Mouse (Mus musculus): ENCODE results near the gene Adamts6. TPM values are rescaled to one million over a fixed set of nuclear protein-coding genes. Genes with fewer than 3 reads are reported as not detected.

Gene Adamts6
- total and polyA plus RNA-seq, 3 experiments, result 0.03 to 0.08 TPM; not detected in 1

- Histone ChIP-seq H3K9ac (ENCODE audit: control insufficient read depth, low read depth, low read length, poor library complexity, severe bottlenecking) (no peak overlapping the region), H3K4me1 (ENCODE audit: control insufficient read depth in 1 of 2, insufficient read depth in 2 of 2, low read length in 2 of 2) (peaks cover 2 to 3% of the 10 kb centered on the region in 2 experiments; a peak in 2 of 4 replicates), H3K4me3 (ENCODE audit: control insufficient read depth in 1 of 2, insufficient read depth in 1 of 2, low read depth in 2 of 2, low read length in 2 of 2) (no peak overlapping the region), H3K79me2 (ENCODE audit: control insufficient read depth, insufficient read depth, low read length, poor library complexity) (no peaks in the 10 kb centered on the region), H3K36me3 (ENCODE audit: control insufficient read depth in 1 of 2, insufficient read depth in 2 of 2, low read length in 2 of 2) (peaks cover 0 to 8% of the 10 kb centered on the region in 2 experiments; a peak in 1 of 4 replicates), H3K27ac (ENCODE audit: control insufficient read depth, low read depth, low read length) (no peak overlapping the region), H3K27me3 (ENCODE audit: control insufficient read depth in 1 of 2, insufficient read depth in 2 of 2, low read length in 2 of 2) (no peaks in the 10 kb centered on the region), H3K9me3 (replicated peaks; ENCODE audit: insufficient read depth, low read length) (no peaks in the 10 kb centered on the region)
- no peak for TF ChIP-seq TBP (IDR thresholded peaks at IDR 0.05; ENCODE audit: low read depth, low read length)
- no peak for TF ChIP-seq NELFE (IDR thresholded peaks at IDR 0.05; ENCODE audit: low read depth, low read length)
- TF ChIP-seq SIN3A (IDR thresholded peaks at IDR 0.05; ENCODE audit: low read length), result no peak
- DNase-seq (ENCODE audit: low read depth, low spot score), result no peak
These were observed 241.6 kb downstream of the Adamts6 start for GRCm38 (mm10) chr13:104529238-104529637.

- Histone ChIP-seq H3K27ac (ENCODE audit: control insufficient read depth, low read depth, low read length) (no peak overlapping the region), H3K27me3 (ENCODE audit: control insufficient read depth in 1 of 2, insufficient read depth in 2 of 2, low read length in 2 of 2) (no peaks in the 10 kb centered on the region), H3K9ac (ENCODE audit: control insufficient read depth, low read depth, low read length, poor library complexity, severe bottlenecking) (no peak overlapping the region), H3K4me1 (ENCODE audit: control insufficient read depth in 1 of 2, insufficient read depth in 2 of 2, low read length in 2 of 2) (peaks cover 2 to 3% of the 10 kb centered on the region in 2 experiments; a peak in 2 of 4 replicates), H3K9me3 (replicated peaks; ENCODE audit: insufficient read depth, low read length) (no peaks in the 10 kb centered on the region), H3K36me3 (ENCODE audit: control insufficient read depth in 1 of 2, insufficient read depth in 2 of 2, low read length in 2 of 2) (peaks cover 0 to 8% of the 10 kb centered on the region in 2 experiments; a peak in 1 of 4 replicates), H3K4me3 (ENCODE audit: control insufficient read depth in 1 of 2, insufficient read depth in 1 of 2, low read depth in 2 of 2, low read length in 2 of 2) (no peak overlapping the region), H3K79me2 (ENCODE audit: control insufficient read depth, insufficient read depth, low read length, poor library complexity) (no peaks in the 10 kb centered on the region)
- no peak for DNase-seq (ENCODE audit: low read depth, low spot score)
- TF ChIP-seq KAT2A (conservative IDR thresholded peaks at IDR 0.05; ENCODE audit: low read depth, low read length), result no peak
- no peak for TF ChIP-seq NELFE (IDR thresholded peaks at IDR 0.05; ENCODE audit: low read depth, low read length)
- TF ChIP-seq SIN3A (IDR thresholded peaks at IDR 0.05; ENCODE audit: low read length), result no peak
- no peak for TF ChIP-seq TBP (IDR thresholded peaks at IDR 0.05; ENCODE audit: low read depth, low read length)
- TF ChIP-seq MYC (IDR thresholded peaks at IDR 0.05; ENCODE audit: low read depth, low read length), result no peak
- TF ChIP-seq MYB (IDR thresholded peaks at IDR 0.05; ENCODE audit: low read depth, low read length), result no peak
- TF ChIP-seq MXI1 (IDR thresholded peaks at IDR 0.05; ENCODE audit: low read depth, low read length), result no peak
- TF ChIP-seq ZC3H11A (IDR thresholded peaks at IDR 0.05; ENCODE audit: low read depth, low read length), result no peak
- no peak for TF ChIP-seq RCOR1 (IDR thresholded peaks at IDR 0.05; ENCODE audit: low read depth, low read length)
These were observed 244.2 kb downstream of the Adamts6 start for GRCm38 (mm10) chr13:104531841-104532240.

GRCm38 (mm10) chr13:104532723-104533122 is 245.1 kb downstream of the Adamts6 start:
- no peaks in the 10 kb centered on the region for H3K79me2 ChIP-seq (ENCODE audit: control insufficient read depth, insufficient read depth, low read length, poor library complexity)
- no peaks in the 10 kb centered on the region for H3K27me3 ChIP-seq (ENCODE audit: control insufficient read depth in 1 of 2, insufficient read depth in 2 of 2, low read length in 2 of 2)
- no peak for DNase-seq (ENCODE audit: low read depth, low spot score)
- H3K36me3 ChIP-seq (ENCODE audit: control insufficient read depth in 1 of 2, insufficient read depth in 2 of 2, low read length in 2 of 2), result peaks cover 0 to 8% of the 10 kb centered on the region in 2 experiments; a peak in 1 of 4 replicates
- no peak overlapping the region for H3K4me3 ChIP-seq (ENCODE audit: control insufficient read depth in 1 of 2, insufficient read depth in 1 of 2, low read depth in 2 of 2, low read length in 2 of 2)
- H3K9me3 ChIP-seq (replicated peaks; ENCODE audit: insufficient read depth, low read length), result no peaks in the 10 kb centered on the region
- peaks cover 2 to 3% of the 10 kb centered on the region in 2 experiments; a peak in 2 of 4 replicates for H3K4me1 ChIP-seq (ENCODE audit: control insufficient read depth in 1 of 2, insufficient read depth in 2 of 2, low read length in 2 of 2)
- TF ChIP-seq TCF12 (IDR thresholded peaks at IDR 0.05; ENCODE audit: low read depth, low read length), result peak; percentile 73; the same call in 1 of the 2 replicates
- no peak for TF ChIP-seq MAX (IDR thresholded peaks at IDR 0.05; ENCODE audit: low read length)
- TF ChIP-seq MYB (IDR thresholded peaks at IDR 0.05; ENCODE audit: low read depth, low read length), result no peak
- TF ChIP-seq EP300 (IDR thresholded peaks at IDR 0.05; ENCODE audit: low read depth in 1 of 2, low read length in 2 of 2), result peak in 1 of 2 experiments; percentile 66; a peak in 1 of 4 replicates
- peak overlapping the region; percentile 49; the same call in 1 of the 2 replicates for H3K27ac ChIP-seq (ENCODE audit: control insufficient read depth, low read depth, low read length)
- no peak overlapping the region for H3K9ac ChIP-seq (ENCODE audit: control insufficient read depth, low read depth, low read length, poor library complexity, severe bottlenecking)

Data from MEL (cell line).